In genomic region chr3:139075333-139076058, GRCm38 (mm10) we compare ENCODE assay signal across 8 mouse cellular contexts. TPM values are rescaled to one million over a fixed set of nuclear protein-coding genes. Genes with fewer than 3 reads are reported as not detected.
DNase-seq lines count a peak whose midpoint lies in the region; ATAC-seq and TF ChIP-seq lines count a peak whose summit lies in the region.

No protein-coding gene starts in this region.

- intact Hi-C loops in gastrocnemius, adult 2 months (cut with DNase I), result loop anchor here (5.0 kb wide), 1 partner anchor 132 kb away; the partner anchor contains the start of gene Stpg2
- intact Hi-C loops in left cerebral cortex, adult 2 months (cut with DNase I), result loop anchor here (1.0 to 10.0 kb wide), 5 partner anchors 33 to 591 kb away; partner anchors contain the start of genes Eif4e, Metap1 and Tspan5

- peaks cover 8% of the 10 kb centered on the region; the same call in 1 of the 2 replicates for H3K4me1 ChIP-seq in hindbrain, postnatal 0 days (ENCODE audit: insufficient read depth, low read length)

- H3K4me3 ChIP-seq in gastrocnemius, adult 2 months, result peak overlapping the region; percentile 74
- H3K4me3 ChIP-seq in hindbrain, postnatal 0 days (ENCODE audit: low read length), result peak overlapping the region; percentile 98
- peak overlapping the region; percentile 86 for H3K4me3 ChIP-seq in left cerebral cortex, adult 2 months
- H3K4me3 ChIP-seq in macrophage (ENCODE audit: inconsistent target), result peak overlapping the region; percentile 53

- peaks cover 38% of the 10 kb centered on the region for H3K79me2 ChIP-seq in macrophage (ENCODE audit: inconsistent target)

- H3K9ac ChIP-seq in hindbrain, postnatal 0 days (replicated peaks; ENCODE audit: low read length), result peak overlapping the region; percentile 89

- H3K27ac ChIP-seq in gastrocnemius, adult 2 months, result peak overlapping the region; percentile 94
- peak overlapping the region; percentile 97 for H3K27ac ChIP-seq in hindbrain, postnatal 0 days
- H3K27ac ChIP-seq in left cerebral cortex, adult 2 months, result peak overlapping the region; percentile 98
- H3K27ac ChIP-seq in macrophage, result peak overlapping the region; percentile 41

- no peaks in the 10 kb centered on the region for H3K36me3 ChIP-seq in hindbrain, postnatal 0 days (ENCODE audit: insufficient read depth, low read length)
- no peaks in the 10 kb centered on the region for H3K36me3 ChIP-seq in macrophage (ENCODE audit: inconsistent target)

- H3K27me3 ChIP-seq in hindbrain, postnatal 0 days (ENCODE audit: insufficient read depth, low read length), result no peaks in the 10 kb centered on the region

- TF ChIP-seq CTCF in gastrocnemius, adult 2 months (IDR thresholded peaks at IDR 0.05), result no peak
- no peak for TF ChIP-seq CTCF in hindbrain, postnatal 0 days (IDR thresholded peaks at IDR 0.05; ENCODE audit: low read depth)
- no peak; the same call in 1 of the 2 replicates for TF ChIP-seq CTCF in left cerebral cortex, adult 2 months (IDR thresholded peaks at IDR 0.05)

- peak; percentile 95 for DNase-seq in gastrocnemius, adult 2 months
- peak; percentile 95 for DNase-seq in hindbrain, postnatal 0 days (ENCODE audit: low spot score)
- DNase-seq in left cerebral cortex, adult 2 months (ENCODE audit: extremely low spot score in 1 of 2, low spot score in 2 of 2), result peak; percentile 91 to 92
- peak; percentile 90 for DNase-seq in retina, postnatal 7 days (ENCODE audit: low read depth, low spot score)
- peak; percentile 85 to 88 for DNase-seq in urinary bladder, adult 18-20 months (ENCODE audit: low spot score in 2 of 2)

- ATAC-seq in activated CD4-positive, CD25-positive, alpha-beta regulatory T cell, adult 4 months, result peak; percentile 76
- ATAC-seq in common myeloid progenitor, adult 5-6 weeks (replicated peaks; ENCODE audit: low read depth, poor library complexity, severe bottlenecking), result peak; percentile 79
- ATAC-seq in hindbrain, postnatal 0 days, result peak; percentile 98

- WGBS in hindbrain, postnatal 0 days, result 1% methylated on average over 68 of the region's 72 CpGs
- under 1% methylated on average over 63 of the region's 72 CpGs for WGBS in macrophage (ENCODE audit: missing documents)

- H3K9me3 ChIP-seq in hindbrain, postnatal 0 days (ENCODE audit: low read length), result no peaks in the 10 kb centered on the region

- H3K4me2 ChIP-seq in hindbrain, postnatal 0 days (ENCODE audit: low read depth, low read length), result peak overlapping the region; percentile 96

RNA-seq across cellular contexts. Expression of gene Rap1gds1, which starts 0.5 kb away (rescaled TPM):
- polyA plus RNA-seq in activated CD4-positive, CD25-positive, alpha-beta regulatory T cell, adult 4 months (2017; shearing (Covaris generic)), result 10 to 100 TPM; 72.4 to 73.6 TPM
- total RNA-seq in common myeloid progenitor, adult 5-6 weeks (2017), result 29.4 and 32.2 TPM in 2 replicates
- total RNA-seq in gastrocnemius, adult 2 months (2021), result 10 to 100 TPM; 41.3 to 44.5 TPM
- total RNA-seq in hindbrain, postnatal 0 days (2014; rRNA removed), result 107 and 109 TPM in 2 replicates
- 88.5 and 90.6 TPM in 2 replicates for polyA plus RNA-seq in hindbrain, postnatal 0 days (2015; fragmentation: Nextera tagmentation; extraction: Ambion mirVana)
- total RNA-seq in left cerebral cortex, adult 2 months (2021), result 100 to 1,000 TPM; 247 to 268 TPM
- 100 to 1,000 TPM in 25 of 26 experiments, 10 to 100 TPM in 1; 95.0 to 256 (median 172) TPM for total RNA-seq in macrophage (2018; cell fraction: chromatin; rRNA removed)
- 100 to 1,000 TPM in 5 of 26 experiments, 10 to 100 TPM in 21; 69.1 to 104 (median 91.0) TPM for total RNA-seq in macrophage (2018; cell fraction: cytosol; rRNA removed)
- total RNA-seq in macrophage (2018; cell fraction: nucleus; rRNA removed), result 100 to 1,000 TPM in 22 of 26 experiments, 10 to 100 TPM in 4; 67.3 to 230 (median 126) TPM
- polyA plus RNA-seq in macrophage (2018), result 62.8 to 103 TPM (median 74.0 TPM) in 3 replicates

Comparison
In these comparisons a context has a peak if more than half of its experiments do, and no peak if none do; other contexts are left out.
1. Peak in every context shown above with its lines: DNase-seq, ATAC-seq, H3K4me3 ChIP-seq and H3K27ac ChIP-seq.
2. H3K27ac ChIP-seq: peak in every context shown above with its lines; median percentile 98 in left cerebral cortex, adult 2 months; 97 in hindbrain, postnatal 0 days; 94 in gastrocnemius, adult 2 months; 41 in macrophage.